Mouse (Mus musculus) thymus, adult 2 months (tissue): Measurements from ENCODE around the gene Tanc1.

Experiments
- CTCF ChIP-seq: fragments of 200-500 bp; IDR thresholded peaks from 2 replicates; pipeline ENCODE4 v1.5.1; 2012; ENCODE audit warnings: mild to moderate bottlenecking, control low read depth, low read length, moderate library complexity, borderline replicate concordance; ENCODE audit not compliant: control insufficient read depth, poor library complexity, insufficient read depth; ENCODE audit errors: extremely low read depth
- POLR2A ChIP-seq: fragments of 200-500 bp; IDR thresholded peaks from 2 replicates; pipeline ENCODE4 v1.6.1; 2012; ENCODE audit warnings: mild to moderate bottlenecking, low read length, control low read depth, moderate library complexity; ENCODE audit not compliant: control insufficient read depth, poor library complexity, insufficient read depth; ENCODE audit errors: extremely low read depth

DNA sequence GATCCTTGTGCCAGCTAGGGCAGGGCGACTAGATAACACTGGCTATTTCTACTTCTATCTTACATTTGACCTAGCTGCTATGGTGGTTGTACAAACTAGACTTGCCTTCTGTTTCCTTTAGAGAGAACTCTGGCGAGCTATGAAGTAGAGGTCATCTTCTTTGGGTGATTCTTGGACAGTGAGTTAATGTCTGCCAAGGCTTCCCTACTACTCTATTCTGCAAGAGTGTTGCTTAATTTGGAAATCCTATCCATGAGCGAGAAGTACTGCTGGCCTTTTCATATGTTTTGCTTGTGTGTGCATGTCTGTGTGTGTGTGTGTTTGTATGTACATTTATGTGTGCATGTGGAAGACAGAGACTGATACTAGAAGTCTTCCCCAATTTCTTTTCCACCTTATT is 120.0 kb downstream of the Tanc1 start:
- TF ChIP-seq CTCF (no peak), POLR2A (no peak)
